Mouse (Mus musculus): ENCODE measurements around the gene Gpsm1. TPM values are rescaled to one million over a fixed set of nuclear protein-coding genes. Genes with fewer than 3 reads are reported as not detected.

Gpsm1 gene
- polyA plus RNA-seq, 1 experiment from 2014 or later, result 36.5 TPM

DNA sequence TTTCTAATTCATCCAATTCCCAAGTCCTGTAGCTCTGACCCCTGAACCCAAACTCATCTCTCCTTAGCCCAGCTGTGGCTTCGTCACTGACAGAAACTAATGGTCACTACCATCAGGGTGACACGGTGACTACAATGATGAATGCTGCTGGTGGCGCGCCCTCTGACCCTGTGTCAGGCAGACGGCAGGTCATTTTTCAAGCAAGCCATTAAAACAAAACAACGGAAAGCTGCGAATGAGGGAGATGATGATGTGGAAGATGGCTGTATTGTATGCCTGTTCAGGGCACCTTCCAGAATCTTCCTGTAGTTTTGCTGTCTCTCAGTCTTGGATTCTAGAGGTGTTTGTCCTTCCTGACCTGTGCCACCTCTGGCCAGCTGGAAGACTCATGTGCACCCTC is 28.9 kb upstream of the Gpsm1 start:
- H3K9ac ChIP-seq (ENCODE audit: low read length), result no peak overlapping the region
- H3K4me3 ChIP-seq (ENCODE audit: control insufficient read depth in 1 of 2, insufficient read depth in 1 of 2, low read depth in 1 of 2, low read length in 2 of 2), result no peak overlapping the region
- no peaks in the 10 kb centered on the region for H3K9me3 ChIP-seq (ENCODE audit: control insufficient read depth, low read length)
- H3K36me3 ChIP-seq (ENCODE audit: control insufficient read depth, insufficient read depth, low read length), result no peaks in the 10 kb centered on the region
- ATAC-seq (ENCODE audit: insufficient number of reproducible peaks, insufficient read depth, low FRiP score, low read depth), result no peak
- no peaks in the 10 kb centered on the region for H3K27me3 ChIP-seq (ENCODE audit: control insufficient read depth, insufficient read depth, low read length)
- H3K4me1 ChIP-seq (ENCODE audit: control insufficient read depth in 2 of 2, insufficient read depth in 2 of 2, low read length in 2 of 2), result peaks cover 0 to 2% of the 10 kb centered on the region in 2 experiments; a peak in 1 of 4 replicates
- WGBS, result 79% methylated on average over 7 of the region's 7 CpGs
- no peak overlapping the region for H3K27ac ChIP-seq (replicated peaks in 1 of 2; ENCODE audit: control insufficient read depth in 1 of 2, insufficient read depth in 1 of 2, low read depth in 2 of 2, low read length in 2 of 2)
- no peak overlapping the region for H3K4me2 ChIP-seq (ENCODE audit: low read length)

DNA sequence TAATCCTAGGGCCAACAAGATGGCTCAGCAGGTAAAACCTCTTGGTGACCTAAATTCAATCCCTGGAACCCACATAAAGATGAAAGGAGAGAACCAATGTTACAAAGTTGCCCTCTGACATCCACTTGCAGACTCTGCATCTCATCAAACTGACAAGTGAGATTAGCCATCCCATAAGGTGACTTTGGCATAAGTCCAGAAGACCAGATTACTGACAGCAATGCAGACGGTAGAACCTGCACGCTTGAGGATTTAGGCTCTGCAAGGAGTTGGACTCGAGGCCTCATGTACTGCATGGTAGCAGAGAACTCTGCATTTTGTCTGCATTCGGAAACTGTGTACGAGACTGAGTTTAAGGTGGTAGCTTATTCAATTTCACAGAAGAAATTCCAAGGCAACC is 25.2 kb upstream of the Gpsm1 start:
- Histone ChIP-seq H3K9me3 (ENCODE audit: control insufficient read depth, low read length) (no peaks in the 10 kb centered on the region), H3K36me3 (ENCODE audit: control insufficient read depth, insufficient read depth, low read length) (no peaks in the 10 kb centered on the region), H3K4me2 (ENCODE audit: low read length) (no peak overlapping the region), H3K4me3 (ENCODE audit: control insufficient read depth in 1 of 2, insufficient read depth in 1 of 2, low read depth in 1 of 2, low read length in 2 of 2) (no peak overlapping the region), H3K27me3 (ENCODE audit: control insufficient read depth, insufficient read depth, low read length) (no peaks in the 10 kb centered on the region), H3K27ac (replicated peaks in 1 of 2; ENCODE audit: control insufficient read depth in 1 of 2, insufficient read depth in 1 of 2, low read depth in 2 of 2, low read length in 2 of 2) (no peak overlapping the region), H3K9ac (ENCODE audit: low read length) (no peak overlapping the region), H3K4me1 (ENCODE audit: control insufficient read depth in 2 of 2, insufficient read depth in 2 of 2, low read length in 2 of 2) (peaks cover 0 to 2% of the 10 kb centered on the region in 2 experiments; a peak in 1 of 4 replicates)
- WGBS, result 33% methylated on average over 5 of the region's 5 CpGs
- no peak for ATAC-seq (ENCODE audit: insufficient number of reproducible peaks, insufficient read depth, low FRiP score, low read depth)

- Histone ChIP-seq H3K36me3 (ENCODE audit: control insufficient read depth, insufficient read depth, low read length) (no peaks in the 10 kb centered on the region), H3K4me2 (ENCODE audit: low read length) (no peak within 1 kb of the TSS), H3K4me3 (ENCODE audit: control insufficient read depth in 1 of 2, insufficient read depth in 1 of 2, low read depth in 1 of 2, low read length in 2 of 2) (no peak within 1 kb of the TSS), H3K4me1 (ENCODE audit: control insufficient read depth in 2 of 2, insufficient read depth in 2 of 2, low read length in 2 of 2) (peaks cover 22 to 27% of the 10 kb centered on the region in 2 experiments), H3K9ac (ENCODE audit: low read length) (no peak within 1 kb of the TSS), H3K27me3 (ENCODE audit: control insufficient read depth, insufficient read depth, low read length) (no peaks in the 10 kb centered on the region), H3K9me3 (ENCODE audit: control insufficient read depth, low read length) (no peaks in the 10 kb centered on the region), H3K27ac (replicated peaks in 1 of 2; ENCODE audit: control insufficient read depth in 1 of 2, insufficient read depth in 1 of 2, low read depth in 2 of 2, low read length in 2 of 2) (no peak within 1 kb of the TSS)
- 56% methylated on average over 2 of the region's 2 CpGs for WGBS
- ATAC-seq (ENCODE audit: insufficient number of reproducible peaks, insufficient read depth, low FRiP score, low read depth), result no peak
Measured at GRCm38 (mm10) chr2:26294457-26294856, 20.9 kb upstream of the Gpsm1 start, which contains the start of gene Ccdc187. Ccdc187 (minus strand) TSS chr2:26294557.

DNA sequence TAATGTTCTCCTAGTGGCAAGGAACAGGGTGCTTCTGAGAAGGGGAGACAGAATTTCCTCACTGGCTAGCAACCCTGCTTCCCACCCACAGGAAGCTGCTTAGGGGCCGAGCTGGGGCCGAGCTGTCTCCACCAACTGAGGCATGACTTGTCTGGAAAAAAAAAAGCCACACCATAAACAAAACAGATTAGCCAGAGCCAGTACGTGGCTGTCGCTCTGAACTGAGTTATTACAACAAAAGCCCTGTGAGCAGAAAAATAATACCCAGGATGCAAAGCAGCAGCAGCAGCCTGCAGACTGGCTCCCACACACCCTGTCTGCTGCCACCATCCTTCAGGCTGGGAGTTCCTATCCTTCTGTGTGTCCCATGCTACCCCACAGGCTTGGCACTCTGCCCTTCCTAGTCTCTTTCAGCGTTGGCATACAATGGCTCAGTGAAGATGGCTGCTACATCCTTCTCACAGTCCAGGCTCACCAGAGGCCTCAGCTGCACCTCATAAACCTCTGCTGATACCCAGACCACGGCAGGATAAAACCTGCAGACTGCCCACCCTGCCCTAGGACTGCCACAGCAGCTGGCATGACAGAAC is 18.6 kb upstream of the Gpsm1 start:
- no peak overlapping the region for H3K4me3 ChIP-seq (ENCODE audit: control insufficient read depth in 1 of 2, insufficient read depth in 1 of 2, low read depth in 1 of 2, low read length in 2 of 2)
- H3K9ac ChIP-seq (ENCODE audit: low read length), result no peak overlapping the region; the same call in 1 of the 2 replicates
- H3K9me3 ChIP-seq (ENCODE audit: control insufficient read depth, low read length), result no peaks in the 10 kb centered on the region
- H3K4me1 ChIP-seq (ENCODE audit: control insufficient read depth in 2 of 2, insufficient read depth in 2 of 2, low read length in 2 of 2), result peaks cover 33 to 39% of the 10 kb centered on the region in 2 experiments
- no peaks in the 10 kb centered on the region for H3K27me3 ChIP-seq (ENCODE audit: control insufficient read depth, insufficient read depth, low read length)
- no peak for ATAC-seq (ENCODE audit: insufficient number of reproducible peaks, insufficient read depth, low FRiP score, low read depth)
- H3K4me2 ChIP-seq (ENCODE audit: low read length), result no peak overlapping the region
- H3K27ac ChIP-seq (replicated peaks in 1 of 2; ENCODE audit: control insufficient read depth in 1 of 2, insufficient read depth in 1 of 2, low read depth in 2 of 2, low read length in 2 of 2), result 0 out of 4 replicates have a peak overlapping the region, but pooled peaks of 1 of the 2 experiments have one; percentile 7
- WGBS, result 50% methylated on average over 6 of the region's 6 CpGs
- H3K36me3 ChIP-seq (ENCODE audit: control insufficient read depth, insufficient read depth, low read length), result no peaks in the 10 kb centered on the region

DNA sequence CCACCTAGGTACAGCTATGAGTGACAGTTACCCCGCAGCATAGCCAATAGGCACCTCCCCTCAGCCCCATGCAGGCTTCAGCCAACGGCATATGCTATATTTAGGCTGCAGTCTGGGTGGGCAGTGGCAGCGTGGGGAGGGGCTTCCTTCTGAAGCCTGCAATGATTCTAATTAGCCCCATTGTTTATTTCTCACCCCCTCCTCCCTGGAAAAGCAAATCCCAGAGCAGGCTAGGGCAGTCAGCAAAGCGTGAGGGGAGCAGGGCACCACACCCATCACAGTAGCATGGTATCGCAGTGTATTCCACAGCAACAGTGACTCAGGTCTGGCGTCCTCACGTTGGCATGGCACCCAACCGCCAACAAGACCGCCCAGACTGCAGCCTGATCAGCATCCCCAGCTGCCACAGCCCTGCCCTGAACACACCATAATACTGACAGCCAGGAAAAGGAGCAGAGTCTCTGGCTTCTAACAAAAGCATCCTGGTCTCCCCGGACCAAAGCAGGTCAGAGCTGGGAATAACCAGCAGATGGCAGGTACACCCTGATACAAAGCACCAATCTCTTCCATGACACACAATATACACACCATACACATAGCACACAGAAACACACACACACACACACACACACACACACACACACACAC is 17.0 kb upstream of the Gpsm1 start:
- no peak for ATAC-seq (ENCODE audit: insufficient number of reproducible peaks, insufficient read depth, low FRiP score, low read depth)
- peak overlapping the region; percentile 4 to 7; a peak in 2 of 4 replicates for H3K4me3 ChIP-seq (ENCODE audit: control insufficient read depth in 1 of 2, insufficient read depth in 1 of 2, low read depth in 1 of 2, low read length in 2 of 2)
- H3K4me2 ChIP-seq (ENCODE audit: low read length), result peak overlapping the region; percentile 55
- no peak overlapping the region; the same call in 1 of the 2 replicates for H3K9ac ChIP-seq (ENCODE audit: low read length)
- no peaks in the 10 kb centered on the region for H3K27me3 ChIP-seq (ENCODE audit: control insufficient read depth, insufficient read depth, low read length)
- WGBS, result 5% methylated on average over 10 of the region's 10 CpGs
- no peaks in the 10 kb centered on the region for H3K36me3 ChIP-seq (ENCODE audit: control insufficient read depth, insufficient read depth, low read length)
- H3K9me3 ChIP-seq (ENCODE audit: control insufficient read depth, low read length), result no peaks in the 10 kb centered on the region
- peaks cover 33 to 39% of the 10 kb centered on the region in 2 experiments for H3K4me1 ChIP-seq (ENCODE audit: control insufficient read depth in 2 of 2, insufficient read depth in 2 of 2, low read length in 2 of 2)
- H3K27ac ChIP-seq (replicated peaks in 1 of 2; ENCODE audit: control insufficient read depth in 1 of 2, insufficient read depth in 1 of 2, low read depth in 2 of 2, low read length in 2 of 2), result 0 out of 4 replicates have a peak overlapping the region, but pooled peaks of 1 of the 2 experiments have one; percentile 7

DNA sequence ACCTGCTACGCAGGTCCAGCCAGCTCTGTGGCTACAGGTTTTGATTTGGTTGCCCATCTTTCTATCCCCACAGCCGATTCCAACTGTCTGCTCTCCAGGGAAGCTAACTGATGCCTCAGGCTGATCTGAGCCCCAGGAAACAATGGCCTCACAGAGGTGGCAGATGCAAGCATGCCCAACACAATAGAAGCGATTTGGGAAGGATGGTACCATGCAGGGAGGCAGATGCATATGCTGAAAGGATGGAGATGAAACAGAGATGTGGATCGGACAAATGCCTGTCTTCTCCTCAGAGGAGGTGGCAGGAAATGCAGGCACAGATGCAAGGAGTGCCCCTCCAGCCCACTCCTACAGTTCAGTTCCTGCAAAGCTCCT is 16.5 kb upstream of the Gpsm1 start:
- peaks cover 33 to 39% of the 10 kb centered on the region in 2 experiments for H3K4me1 ChIP-seq (ENCODE audit: control insufficient read depth in 2 of 2, insufficient read depth in 2 of 2, low read length in 2 of 2)
- WGBS, result 40% methylated on average over 4 of the region's 4 CpGs
- no peak for ATAC-seq (ENCODE audit: insufficient number of reproducible peaks, insufficient read depth, low FRiP score, low read depth)

GRCm38 (mm10) chr2:26299336-26299735 is 16.0 kb upstream of the Gpsm1 start:
- Histone ChIP-seq H3K9ac (ENCODE audit: low read length) (no peak overlapping the region), H3K4me3 (ENCODE audit: control insufficient read depth in 1 of 2, insufficient read depth in 1 of 2, low read depth in 1 of 2, low read length in 2 of 2) (no peak overlapping the region), H3K27ac (replicated peaks in 1 of 2; ENCODE audit: control insufficient read depth in 1 of 2, insufficient read depth in 1 of 2, low read depth in 2 of 2, low read length in 2 of 2) (0 out of 4 replicates have a peak overlapping the region, but pooled peaks of 1 of the 2 experiments have one; percentile 2), H3K4me1 (ENCODE audit: control insufficient read depth in 2 of 2, insufficient read depth in 2 of 2, low read length in 2 of 2) (peaks cover 33 to 39% of the 10 kb centered on the region in 2 experiments), H3K9me3 (ENCODE audit: control insufficient read depth, low read length) (no peaks in the 10 kb centered on the region), H3K27me3 (ENCODE audit: control insufficient read depth, insufficient read depth, low read length) (no peaks in the 10 kb centered on the region), H3K4me2 (ENCODE audit: low read length) (no peak overlapping the region; the same call in 1 of the 2 replicates), H3K36me3 (ENCODE audit: control insufficient read depth, insufficient read depth, low read length) (no peaks in the 10 kb centered on the region)
- 52% methylated on average over 7 of the region's 7 CpGs for WGBS
- no peak for ATAC-seq (ENCODE audit: insufficient number of reproducible peaks, insufficient read depth, low FRiP score, low read depth)

More for the DNA sequence above, 16.5 kb upstream of the Gpsm1 start:
- Histone ChIP-seq H3K36me3 (ENCODE audit: control insufficient read depth, insufficient read depth, low read length) (no peaks in the 10 kb centered on the region), H3K4me3 (ENCODE audit: control insufficient read depth in 1 of 2, insufficient read depth in 1 of 2, low read depth in 1 of 2, low read length in 2 of 2) (no peak overlapping the region), H3K9me3 (ENCODE audit: control insufficient read depth, low read length) (no peaks in the 10 kb centered on the region), H3K9ac (ENCODE audit: low read length) (no peak overlapping the region; the same call in 1 of the 2 replicates), H3K4me2 (ENCODE audit: low read length) (peak overlapping the region; percentile 55), H3K27me3 (ENCODE audit: control insufficient read depth, insufficient read depth, low read length) (no peaks in the 10 kb centered on the region), H3K27ac (replicated peaks in 1 of 2; ENCODE audit: control insufficient read depth in 1 of 2, insufficient read depth in 1 of 2, low read depth in 2 of 2, low read length in 2 of 2) (no peak overlapping the region)

All from heart, embryonic 14.5 days (tissue).